Mouse (Mus musculus) CD4-positive, CD25-positive, alpha-beta regulatory T cell, adult 4 months (primary cell): ENCODE results near the gene Gigyf1. TPM values are rescaled to one million over a fixed set of nuclear protein-coding genes. Genes with fewer than 3 reads are reported as not detected.

Experiments used
- ATAC-seq: one replicate; pipeline ENCODE4 v1.8.0; 2017
- polyA plus RNA-seq, 2 experiments: library from polyadenylated mRNA; unstranded; fragments of 100-300 nt; shearing (Covaris generic); gene quantifications; one replicate each; pipeline ENCODE4 v1.2.1; 2017

Gigyf1 gene
- polyA plus RNA-seq, 2 experiments from 2014 or later, result 35.6 to 36.1 TPM

DNA sequence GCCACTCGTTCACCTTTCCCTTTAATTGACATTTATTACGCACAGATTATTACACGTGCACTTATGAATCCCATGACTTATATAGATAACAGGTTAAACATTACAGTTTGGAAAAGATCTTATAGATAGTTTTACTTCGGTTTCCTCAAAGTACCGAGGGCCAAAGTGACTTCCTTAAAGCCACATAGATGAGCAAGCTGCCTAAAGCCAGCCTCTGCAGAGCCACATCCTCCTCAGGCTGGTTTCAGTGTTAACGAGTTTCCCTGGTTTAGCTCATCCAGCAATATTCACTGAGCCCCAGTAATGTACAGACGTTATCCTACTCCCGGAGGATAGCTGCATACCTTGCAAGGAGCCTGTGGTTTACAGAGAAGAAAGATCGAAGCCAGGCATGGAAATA is 17.0 kb downstream of the Gigyf1 start:
- ATAC-seq, result no peak

DNA sequence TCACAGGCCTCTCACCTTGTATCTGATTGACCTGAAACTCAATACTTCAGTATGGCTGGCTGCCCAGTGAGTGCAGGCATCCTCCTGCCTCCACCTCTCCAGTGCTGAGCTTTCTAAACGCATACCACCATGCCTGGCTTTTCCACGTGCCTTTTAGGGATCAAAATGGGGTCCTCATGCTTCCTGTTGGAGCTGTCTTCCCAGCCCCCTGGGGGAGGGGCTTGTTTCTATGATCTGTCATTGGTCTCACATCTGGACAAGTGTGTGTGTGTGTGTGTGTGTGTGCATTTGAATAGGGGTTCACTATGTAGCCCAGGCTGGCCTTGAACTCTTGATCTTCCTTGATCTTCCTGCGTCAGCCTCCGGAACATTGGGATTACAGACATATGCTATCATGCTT is 19.1 kb downstream of the Gigyf1 start:
- ATAC-seq, result no peak

DNA sequence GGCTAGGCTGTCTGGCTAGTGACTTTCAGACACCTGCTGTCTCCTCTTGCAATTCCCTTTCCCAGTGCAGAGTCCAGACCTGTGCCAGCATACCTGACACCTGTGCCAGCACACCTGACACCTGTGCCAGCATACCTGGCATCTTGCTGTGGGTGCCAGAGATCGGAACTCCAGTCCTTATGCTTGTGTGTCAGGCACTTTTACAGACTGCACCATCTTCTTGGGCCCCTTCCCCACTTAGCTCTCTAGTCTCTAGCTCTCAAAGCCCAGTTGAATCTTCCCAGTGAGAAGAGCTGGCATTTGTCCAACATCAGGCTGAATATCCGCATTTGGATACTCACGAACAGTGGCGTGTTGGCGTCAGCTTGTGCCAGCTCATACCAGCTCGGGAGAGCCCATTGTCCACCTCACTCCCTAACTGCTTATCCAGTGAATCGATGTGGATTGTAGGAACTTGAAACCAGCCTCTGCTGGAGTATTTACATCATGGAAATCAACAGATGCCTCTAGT is 21.0 kb downstream of the Gigyf1 start:
- no peak for ATAC-seq

DNA sequence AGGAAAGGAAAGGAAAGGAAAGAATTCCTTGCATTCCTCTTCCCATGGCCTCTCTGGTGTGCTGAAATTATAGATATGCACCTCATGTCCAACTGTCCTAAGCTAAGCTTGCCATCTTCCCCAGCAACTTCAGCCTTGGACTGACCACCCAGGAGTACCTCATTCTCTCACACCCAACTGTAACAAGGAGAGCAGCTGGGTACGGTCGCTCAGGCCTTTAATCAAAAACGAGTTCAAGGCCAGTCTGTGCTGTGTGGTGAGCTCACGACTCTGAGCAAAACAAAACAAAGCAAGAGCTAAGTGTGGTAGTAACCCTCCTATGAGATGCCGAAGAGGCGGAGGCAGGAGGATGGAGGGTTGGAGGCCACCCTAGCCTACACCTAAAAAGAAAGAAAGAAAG is 22.6 kb downstream of the Gigyf1 start:
- ATAC-seq, result no peak

DNA sequence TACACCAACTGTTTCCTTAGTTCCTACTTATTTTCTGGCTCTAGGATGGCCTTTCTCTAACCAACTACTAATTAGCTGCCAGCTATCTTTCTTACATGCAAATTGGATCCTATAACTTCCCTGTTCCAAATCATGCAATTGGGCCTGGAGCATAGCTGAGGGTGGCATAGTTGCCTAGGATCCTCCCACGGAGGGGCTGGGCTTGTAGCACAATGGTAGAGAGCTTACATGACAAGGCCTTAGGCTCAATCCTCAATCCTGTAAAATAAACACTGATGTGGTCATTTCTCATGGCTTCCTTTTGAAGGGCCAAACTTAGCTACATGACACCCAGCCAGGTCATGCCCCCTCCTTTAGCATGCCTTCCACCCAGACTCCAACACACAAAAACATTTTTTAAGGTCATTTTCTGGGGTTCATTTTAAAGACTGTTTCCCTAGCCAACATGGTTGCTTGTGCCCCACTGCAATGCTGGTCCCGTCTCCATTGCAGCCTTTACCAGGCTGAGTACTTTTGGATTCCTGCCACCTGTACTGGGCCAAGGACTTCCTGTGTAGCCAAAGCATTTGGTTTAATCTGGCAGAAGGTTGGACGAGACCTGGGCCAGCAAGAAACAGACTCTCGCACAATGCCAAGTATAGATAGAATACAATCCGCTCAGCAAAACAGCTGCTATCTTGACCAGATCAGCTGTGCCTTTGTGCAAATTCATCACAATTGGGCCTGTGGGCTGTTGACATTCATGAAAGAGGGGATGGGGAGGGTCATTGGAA is 23.6 kb downstream of the Gigyf1 start:
- ATAC-seq, result no peak

DNA sequence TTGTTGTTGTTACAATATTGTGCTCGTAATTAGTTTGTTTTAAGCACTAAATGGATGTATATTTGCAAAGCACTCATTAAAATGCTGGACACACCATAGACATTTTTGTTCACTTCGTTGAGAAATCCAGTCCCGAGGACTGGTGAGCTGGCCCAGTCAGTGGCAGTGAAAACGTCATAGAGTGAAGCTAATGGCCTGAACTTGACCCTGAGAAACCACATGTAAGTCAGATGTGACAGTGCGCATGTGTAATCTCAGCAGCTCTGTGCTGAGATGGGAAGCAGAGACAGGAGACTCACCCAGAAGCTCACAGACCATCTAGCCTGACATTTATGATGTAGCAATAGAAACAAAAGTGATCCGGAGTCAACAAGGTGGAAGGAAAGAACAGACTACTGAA is 26.6 kb downstream of the Gigyf1 start:
- ATAC-seq, result no peak

DNA sequence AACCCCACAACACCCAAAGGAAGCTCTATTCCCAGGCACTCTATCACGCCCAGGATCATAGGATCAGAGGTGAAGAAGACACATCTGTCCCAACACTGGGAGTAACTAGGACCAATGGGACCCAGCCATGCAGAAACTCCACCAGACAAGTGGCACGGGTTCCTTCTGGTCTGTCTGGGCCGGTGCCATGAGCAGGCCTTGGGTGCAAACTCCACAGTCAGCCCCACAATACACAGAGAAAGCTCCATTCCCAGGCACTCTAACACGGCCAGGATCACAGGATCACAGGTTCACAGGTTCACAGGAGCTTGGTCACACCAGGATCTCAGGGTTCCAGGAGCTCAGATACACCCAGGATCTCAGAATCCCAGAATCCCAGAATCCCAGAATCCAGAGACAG is 27.2 kb downstream of the Gigyf1 start:
- no peak for ATAC-seq

DNA sequence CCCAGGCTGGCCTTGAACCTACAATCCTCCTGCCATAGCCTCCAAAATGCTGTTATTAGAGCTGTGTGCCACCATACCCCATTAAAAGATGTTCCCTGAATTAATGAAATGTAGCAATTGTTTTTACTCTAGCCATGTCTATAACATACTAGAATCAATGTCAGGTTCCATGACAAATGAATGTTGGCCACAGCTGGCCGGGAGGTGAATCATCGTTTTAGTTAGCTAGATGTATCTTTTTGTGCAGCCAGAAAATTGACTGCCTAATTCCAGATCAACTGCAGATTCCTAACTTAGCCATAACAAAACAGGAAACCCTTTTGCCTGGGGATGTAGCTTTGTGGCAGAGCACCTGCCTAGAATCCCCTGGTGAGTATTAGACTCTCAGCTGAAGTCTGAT is 31.5 kb downstream of the Gigyf1 start:
- ATAC-seq, result no peak

DNA sequence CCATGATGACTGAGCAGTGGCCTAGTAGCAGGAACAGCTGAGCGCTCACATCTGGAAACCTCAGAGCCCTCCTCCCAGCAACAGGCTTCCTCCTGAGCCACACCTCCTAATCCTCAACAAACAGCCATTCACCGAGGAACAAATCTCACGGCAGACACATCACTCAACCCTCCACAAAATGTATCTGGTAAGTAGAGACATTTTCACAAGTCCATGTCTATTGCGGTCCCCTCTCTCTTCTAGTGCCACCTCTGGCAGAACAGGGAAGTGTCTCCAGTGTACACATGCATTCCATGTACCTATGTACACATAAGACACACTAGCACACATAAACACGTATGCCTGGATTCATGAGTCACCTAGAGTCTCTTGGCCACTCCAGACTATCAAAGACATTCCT is 32.8 kb downstream of the Gigyf1 start:
- ATAC-seq, result no peak

DNA sequence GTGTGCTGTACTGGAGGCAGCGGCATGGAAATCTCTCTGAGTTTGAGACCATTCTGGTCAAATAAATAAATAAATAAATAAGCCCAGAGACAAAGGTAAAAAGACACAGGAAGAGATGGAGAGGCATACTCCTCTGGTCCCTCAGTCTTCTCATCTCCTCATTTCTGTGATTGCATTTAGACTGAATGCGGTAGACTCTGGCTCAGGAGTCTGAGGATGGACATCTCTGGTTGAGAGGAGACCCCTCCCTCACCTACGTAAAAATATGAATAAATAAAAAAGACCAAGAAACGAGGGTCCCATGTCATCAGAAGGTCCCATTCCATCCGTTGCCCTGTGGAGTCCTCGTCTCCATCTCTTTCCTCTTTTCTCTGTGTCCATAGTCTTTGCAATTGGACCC is 34.7 kb downstream of the Gigyf1 start:
- ATAC-seq, result no peak

DNA sequence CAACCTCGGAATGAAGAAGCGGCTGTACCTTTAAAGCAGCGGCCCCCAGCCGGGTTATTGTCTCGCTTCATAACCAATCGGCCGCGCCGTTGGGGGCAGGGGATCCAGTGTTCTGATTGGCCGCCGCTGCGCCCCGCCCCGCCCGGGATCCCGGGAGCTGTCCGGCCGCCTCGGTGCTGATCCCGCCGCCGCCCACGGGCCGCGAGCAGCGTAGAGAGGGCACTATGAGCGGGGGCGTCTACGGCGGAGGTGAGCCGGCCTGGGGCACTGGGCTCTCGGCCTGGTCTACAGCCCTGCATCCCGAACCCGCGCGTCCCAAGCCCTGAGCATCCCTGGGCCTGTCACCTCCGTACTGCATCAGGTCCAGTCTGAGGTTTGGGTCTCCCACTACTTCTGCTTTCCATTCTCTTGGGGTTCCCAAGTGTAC is 35.1 kb downstream of the Gigyf1 start, which contains the start of gene Actl6b:
Actl6b (plus strand) TSS at position 107 of the 427 bp plus-strand sequence.
- ATAC-seq, result no peak

DNA sequence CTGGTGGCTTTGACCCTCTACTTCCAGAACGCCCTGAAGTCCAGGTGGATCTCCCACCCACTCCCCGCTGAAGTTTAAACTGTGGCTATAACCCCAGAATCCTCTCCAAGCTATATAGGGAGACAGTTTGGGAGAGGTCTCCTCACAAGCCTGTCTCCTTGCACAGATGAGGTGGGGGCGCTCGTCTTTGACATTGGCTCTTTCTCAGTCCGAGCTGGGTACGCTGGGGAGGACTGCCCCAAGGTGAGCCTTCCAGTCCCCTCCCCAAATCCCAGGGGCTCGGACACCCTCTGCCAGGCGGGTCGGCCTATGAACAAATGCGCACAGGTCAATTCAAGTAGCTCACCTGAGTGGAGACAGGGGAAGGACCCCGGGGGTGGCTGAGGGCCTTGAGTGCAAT is 35.5 kb downstream of the Gigyf1 start:
- no peak for ATAC-seq

DNA sequence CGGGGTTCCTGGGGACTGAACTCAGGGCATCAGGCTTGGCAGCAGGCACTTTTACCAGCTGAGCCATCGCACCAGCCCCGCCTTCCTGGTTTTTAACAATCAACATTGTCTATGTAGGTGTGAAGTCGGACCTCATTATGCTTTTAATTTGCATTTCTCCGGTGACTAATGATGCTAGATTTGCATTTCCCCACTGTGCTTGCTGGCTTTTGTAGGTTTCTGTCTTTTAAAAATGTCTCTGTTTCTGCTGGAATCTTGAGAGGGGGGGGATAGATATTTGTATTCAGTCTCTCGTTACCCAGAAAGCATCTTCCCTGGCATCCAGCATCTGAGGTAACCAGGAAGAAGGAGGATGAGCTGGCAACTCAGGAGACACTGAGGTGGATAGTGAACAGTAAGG is 43.2 kb downstream of the Gigyf1 start:
- ATAC-seq, result no peak

DNA sequence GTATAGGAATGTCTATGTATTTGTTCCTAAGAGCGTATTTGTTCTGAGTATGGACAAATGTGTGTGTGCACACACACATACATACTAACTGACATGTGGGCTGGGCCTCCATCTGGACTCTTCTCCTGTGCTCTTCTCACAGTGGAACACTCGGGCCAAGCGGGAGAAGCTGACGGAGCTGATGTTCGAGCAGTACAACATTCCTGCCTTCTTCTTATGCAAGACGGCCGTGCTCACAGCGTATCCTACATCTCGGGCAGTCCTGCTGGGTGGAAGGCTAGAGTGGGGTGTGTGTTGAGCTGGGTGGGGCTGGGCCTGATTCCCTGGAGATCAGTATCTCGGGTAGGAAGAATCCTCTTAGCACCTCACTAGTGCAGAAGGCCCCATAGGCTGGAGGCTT is 44.6 kb downstream of the Gigyf1 start:
- ATAC-seq, result no peak

DNA sequence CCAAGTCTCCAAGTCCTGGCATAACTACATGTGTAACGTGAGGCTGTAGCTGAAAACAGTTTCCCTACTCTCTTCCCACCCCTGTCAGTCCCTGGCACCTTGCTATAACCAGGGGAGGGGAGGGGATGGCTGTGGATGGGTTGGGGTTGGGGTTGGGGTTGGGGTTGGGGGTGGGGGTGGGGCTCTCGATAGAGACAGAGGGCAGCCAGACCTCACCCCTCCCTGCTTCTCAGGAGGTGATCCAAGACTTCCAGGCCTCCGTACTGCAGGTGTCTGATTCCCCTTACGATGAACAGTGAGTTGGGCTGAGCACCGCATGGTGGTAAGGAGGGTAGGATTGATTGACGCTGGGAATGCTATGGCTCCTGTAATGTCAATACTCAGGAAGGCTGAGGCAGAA is 47.4 kb downstream of the Gigyf1 start:
- no peak for ATAC-seq

DNA sequence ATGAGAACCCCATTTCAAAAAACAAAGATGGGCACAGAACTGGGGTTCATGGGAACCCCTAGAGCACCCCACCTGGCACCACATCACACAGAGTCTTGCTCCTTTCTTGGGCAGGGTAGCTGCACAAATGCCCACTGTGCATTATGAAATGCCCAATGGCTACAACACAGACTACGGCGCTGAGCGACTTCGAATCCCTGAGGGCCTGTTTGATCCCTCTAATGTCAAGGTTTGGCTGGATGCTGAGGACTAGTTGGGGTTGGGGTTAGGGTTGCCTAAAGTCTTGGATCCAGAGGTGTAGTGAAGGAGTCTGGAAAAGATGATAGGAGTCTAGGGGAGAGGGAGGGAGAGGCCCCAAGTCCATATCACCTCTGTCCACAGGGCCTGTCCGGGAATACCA is 48.1 kb downstream of the Gigyf1 start:
- no peak for ATAC-seq

DNA sequence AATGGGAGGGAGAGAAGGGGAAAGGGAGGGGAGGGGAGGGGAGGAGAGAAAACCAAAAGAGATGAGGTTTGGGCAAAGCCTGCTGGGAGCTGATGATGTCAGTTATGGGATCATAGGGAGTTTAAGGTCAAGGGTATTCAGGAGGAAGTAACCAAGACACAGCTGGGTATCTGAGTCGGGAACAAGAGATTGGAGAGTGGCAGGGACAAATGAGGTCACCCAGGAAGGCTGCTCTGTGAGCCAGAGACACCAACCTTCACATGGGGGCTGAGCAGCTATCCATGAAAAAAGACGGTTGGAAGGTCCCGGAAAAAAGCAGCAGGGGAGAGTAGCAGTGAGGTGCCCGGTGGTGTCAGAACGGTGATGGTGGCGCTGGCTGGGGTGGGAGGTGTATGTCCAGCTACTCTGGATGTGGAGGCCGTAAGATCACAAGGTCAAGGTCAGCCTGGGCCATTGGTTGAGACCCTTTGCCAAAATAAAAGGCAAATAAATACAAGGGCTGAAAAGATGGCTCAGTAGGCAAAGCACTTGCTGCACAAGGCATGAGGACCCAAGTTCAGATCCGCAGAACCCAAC is 50.0 kb downstream of the Gigyf1 start:
- ATAC-seq, result no peak

DNA sequence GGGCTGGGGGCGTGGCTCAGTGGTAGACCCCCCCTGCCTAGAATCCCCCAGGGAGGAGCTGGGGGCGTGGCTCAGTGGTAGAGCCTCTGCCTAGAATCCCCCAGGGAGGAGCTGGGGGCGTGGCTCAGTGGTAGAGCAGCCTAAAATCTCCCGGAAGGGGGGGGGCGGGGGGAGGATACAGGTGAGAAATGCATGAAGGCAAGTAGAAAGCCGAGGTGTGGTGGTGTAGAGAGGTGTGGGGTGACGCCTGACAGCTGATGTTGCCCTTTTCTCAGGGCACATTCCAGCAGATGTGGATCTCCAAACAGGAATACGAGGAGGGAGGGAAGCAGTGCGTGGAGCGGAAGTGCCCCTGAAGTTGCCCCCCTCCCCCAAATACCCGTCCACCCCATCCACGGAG is 50.7 kb downstream of the Gigyf1 start:
- ATAC-seq, result no peak

DNA sequence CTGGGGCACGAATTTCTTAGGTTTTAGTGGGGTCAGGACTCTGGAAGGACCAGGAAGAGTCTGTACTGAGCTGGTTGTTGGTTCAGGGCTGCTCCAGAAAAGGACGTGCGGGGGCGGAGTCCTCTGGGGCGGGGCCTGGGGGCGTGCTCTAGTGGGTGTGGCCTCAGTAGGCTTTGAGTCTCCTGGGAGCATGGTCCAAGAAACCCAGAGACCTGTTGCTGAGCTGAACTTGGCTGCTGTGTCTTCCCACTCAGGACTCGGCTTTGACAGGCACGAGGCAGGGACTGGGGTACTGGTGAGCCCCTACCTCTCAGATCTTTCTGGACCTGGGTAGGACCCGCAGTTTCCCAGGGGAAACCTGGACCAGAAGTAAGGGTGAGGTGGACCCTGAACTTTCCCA is 51.3 kb downstream of the Gigyf1 start, which contains the start of gene Tfr2:
Tfr2 (plus strand) TSS at position 176 of the 400 bp plus-strand sequence.
- ATAC-seq, result peak; percentile 74

DNA sequence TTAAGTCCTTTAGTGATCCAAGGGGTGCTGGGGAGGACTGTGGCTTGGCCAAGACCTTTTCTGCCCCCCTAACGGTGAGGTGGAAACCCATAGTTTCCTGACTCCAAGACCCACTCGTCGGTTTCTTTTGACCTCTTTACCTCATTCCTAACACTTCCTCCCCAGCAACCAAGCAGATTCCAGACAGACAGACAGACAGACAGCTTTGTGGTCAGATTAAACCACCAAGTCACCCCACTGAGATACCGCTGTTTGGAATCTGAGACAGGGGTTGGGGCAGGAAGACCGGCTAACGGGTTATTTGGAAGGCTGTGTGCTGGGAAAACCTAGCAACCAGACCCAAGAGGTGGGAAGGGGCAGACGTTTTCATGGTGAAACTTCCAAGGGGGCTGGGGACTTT is 51.8 kb downstream of the Gigyf1 start:
- ATAC-seq, result no peak

DNA sequence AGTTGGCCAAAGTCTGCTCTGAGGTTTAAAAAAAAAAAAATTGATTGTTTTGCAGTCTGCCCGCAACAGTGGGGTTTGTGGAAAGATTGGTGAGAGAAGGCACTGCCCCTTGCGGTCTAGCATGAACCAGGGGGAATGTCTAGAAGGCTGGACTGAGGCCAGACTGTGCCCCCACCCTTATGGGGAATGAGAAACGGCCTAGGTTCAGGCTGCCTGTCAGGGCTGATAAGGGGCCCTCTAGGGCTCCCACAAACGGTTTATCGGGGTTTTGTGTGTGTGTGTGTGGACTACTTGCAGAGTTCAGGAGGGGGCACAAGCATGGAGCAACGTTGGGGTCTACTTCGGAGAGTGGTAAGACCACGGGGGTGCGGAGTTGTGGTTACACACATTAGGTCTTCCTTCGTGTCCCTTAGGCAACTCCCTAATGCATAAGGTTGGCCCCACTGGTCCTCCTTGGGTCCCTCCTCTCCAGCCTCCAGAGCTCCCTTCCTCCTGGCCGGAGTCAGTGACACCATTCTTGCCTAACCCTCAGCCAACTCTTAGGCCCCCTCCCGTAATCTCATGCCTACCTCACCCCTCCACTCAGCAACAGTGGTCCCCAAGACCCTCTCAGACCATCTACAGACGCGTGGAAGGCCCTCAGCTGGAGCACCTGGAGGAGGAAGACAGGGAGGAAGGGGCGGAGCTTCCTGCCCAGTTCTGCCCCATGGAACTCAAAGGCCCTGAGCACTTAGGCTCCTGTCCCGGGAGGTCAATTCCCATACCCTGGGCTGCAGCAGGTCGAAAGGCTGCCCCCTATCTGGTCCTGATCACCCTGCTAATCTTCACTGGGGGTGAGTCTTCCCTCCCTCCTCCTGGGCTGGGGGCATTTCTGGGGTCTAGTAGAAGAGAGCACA is 52.6 kb downstream of the Gigyf1 start:
- ATAC-seq, result no peak

DNA sequence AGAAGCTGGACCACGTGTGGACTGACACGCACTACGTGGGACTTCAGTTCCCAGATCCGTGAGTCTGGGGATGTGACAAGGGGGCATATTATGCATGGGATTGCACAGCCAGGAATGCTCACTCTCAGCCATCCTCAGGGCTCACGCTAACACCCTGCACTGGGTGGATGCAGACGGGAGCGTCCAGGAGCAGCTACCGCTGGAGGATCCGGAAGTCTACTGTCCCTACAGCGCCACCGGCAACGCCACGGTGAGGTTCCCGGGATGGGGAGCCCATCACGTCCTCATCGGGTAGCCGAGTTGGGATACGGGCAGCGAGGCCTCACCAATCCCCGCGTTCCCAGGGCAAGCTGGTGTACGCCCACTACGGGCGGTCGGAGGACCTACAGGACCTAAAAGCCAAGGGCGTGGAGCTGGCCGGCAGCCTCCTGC is 56.1 kb downstream of the Gigyf1 start:
- no peak for ATAC-seq
